Mouse (Mus musculus) lung, adult 2 months (tissue): ENCODE results near the gene Vmn2r18.

ENCODE experiments used
- CTCF ChIP-seq: fragments of 200-500 bp; IDR thresholded peaks from 2 replicates; pipeline ENCODE4 v1.5.1; 2011; ENCODE audit warnings: mild to moderate bottlenecking, low read length, control low read depth; ENCODE audit not compliant: insufficient read depth
- POLR2A ChIP-seq: fragments of 200-500 bp; IDR thresholded peaks from 2 replicates; pipeline ENCODE4 v1.6.1; 2011; ENCODE audit warnings: low read depth, mild to moderate bottlenecking, control low read depth, low read length, borderline replicate concordance; ENCODE audit errors: extremely low read depth

DNA sequence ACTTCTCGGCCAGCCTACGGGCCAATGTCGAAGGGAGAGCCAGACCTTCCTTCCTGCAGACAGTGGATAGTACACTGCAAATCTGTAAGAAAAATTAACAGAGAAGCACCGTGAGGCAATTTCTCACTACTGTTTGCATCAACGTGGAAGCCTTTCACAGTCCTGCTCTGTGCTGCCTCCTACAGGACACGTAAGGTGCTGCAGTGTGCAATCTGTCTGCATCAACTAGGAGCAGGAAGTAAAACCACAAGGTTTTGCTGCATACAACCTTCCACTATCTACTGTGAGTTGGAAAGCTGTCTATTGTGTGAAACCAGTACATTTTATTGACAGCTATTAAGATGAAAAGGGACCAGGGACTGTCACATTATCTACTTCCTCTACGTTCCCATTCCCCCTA is 39.0 kb upstream of the Vmn2r18 start:
- peak; percentile 70 for TF ChIP-seq CTCF
- no peak for TF ChIP-seq POLR2A
